Mouse (Mus musculus) brain, embryonic 14.5 days (tissue): ENCODE data around the gene Zfp456. TPM values are rescaled to one million over a fixed set of nuclear protein-coding genes. Genes with fewer than 3 reads are reported as not detected.

Experiments used
- DNase-seq: peaks from one replicate; pipeline ENCODE4 v3.0.0-alpha.2; 2011; ENCODE audit warnings: low read depth
- CTCF ChIP-seq: fragments of 200-500 bp; IDR thresholded peaks from 2 replicates; pipeline ENCODE4 v1.5.1; 2012; ENCODE audit warnings: inconsistent platforms, mild to moderate bottlenecking, moderate library complexity, borderline replicate concordance; ENCODE audit not compliant: insufficient read depth, insufficient read length; ENCODE audit errors: extremely low read depth
- POLR2A ChIP-seq: fragments of 200-500 bp; IDR thresholded peaks from 2 replicates; pipeline ENCODE4 v1.6.1; 2012; ENCODE audit warnings: mild to moderate bottlenecking, inconsistent platforms, borderline replicate concordance; ENCODE audit not compliant: poor library complexity, insufficient read depth, insufficient read length, severe bottlenecking; ENCODE audit errors: extremely low read depth
- polyA plus RNA-seq: library from polyadenylated mRNA; depleted of rRNA; stranded (reverse); fragments of >200 nt; gene quantifications from 2 replicates; pipeline ENCODE4 v1.2.3, GENCODE M21; 2012; rRNA removed

Zfp456 gene
- polyA plus RNA-seq, 1 experiment = 0.42 TPM

GRCm38 (mm10) chr13:67343422-67343821 lies 32.2 kb downstream of the Zfp456 start:
- TF ChIP-seq CTCF = no peak
- no peak for TF ChIP-seq POLR2A
- DNase-seq = no peak

- peak; percentile 4 for DNase-seq
- TF ChIP-seq POLR2A = no peak
- TF ChIP-seq CTCF = no peak
These were observed 42.7 kb downstream of the Zfp456 start for GRCm38 (mm10) chr13:67332877-67333276.

- no peak for TF ChIP-seq POLR2A
- TF ChIP-seq CTCF = peak; percentile 58; the same call in 1 of the 2 replicates
- DNase-seq = peak; percentile 93
These were observed 43.4 kb downstream of the Zfp456 start, which contains the start of gene Zfp595 for GRCm38 (mm10) chr13:67332019-67332724. TSS of gene Zfp595 (minus strand) at chr13:67332570.

Other genes with a start within 250 kb of the Zfp456 start
- 3.8 and 4.2 TPM in 2 replicates for gene Rsl1, start 202.6 kb downstream of the Zfp456 start, polyA plus RNA-seq
- 1.4 and 1.6 TPM in 2 replicates for gene Zfp455, start 181.3 kb downstream of the Zfp456 start, polyA plus RNA-seq
- 3.6 and 5.3 TPM in 2 replicates for gene Zfp458, start 97.3 kb downstream of the Zfp456 start, polyA plus RNA-seq
- 1.8 and 2.6 TPM in 2 replicates for gene Zfp457, start 69.3 kb downstream of the Zfp456 start, polyA plus RNA-seq
- 2.2 and 2.3 TPM in 2 replicates for gene Zfp595, start 43.2 kb downstream of the Zfp456 start, polyA plus RNA-seq
- 0.30 TPM in 1 of 2 replicates, not detected in the other for gene Gm28044, start 15.3 kb downstream of the Zfp456 start, polyA plus RNA-seq
- gene Zfp953, start 15.2 kb downstream of the Zfp456 start, polyA plus RNA-seq = 0.66 and 0.70 TPM in 2 replicates
- gene Gm28041, start 77 bp downstream of the Zfp456 start, polyA plus RNA-seq = not detected in 2 replicates
- gene Zfp429, start 24.0 kb upstream of the Zfp456 start, polyA plus RNA-seq = 3.4 and 4.0 TPM in 2 replicates
- gene Zfp459, start 45.6 kb upstream of the Zfp456 start, polyA plus RNA-seq = 0.59 TPM in 2 replicates
- gene Zfp874a, start 75.8 kb upstream of the Zfp456 start, polyA plus RNA-seq = 3.1 and 3.3 TPM in 2 replicates
- gene Zfp874b, start 108.4 kb upstream of the Zfp456 start, polyA plus RNA-seq = 2.9 and 3.3 TPM in 2 replicates
- gene Zfp58, start 124.7 kb upstream of the Zfp456 start, polyA plus RNA-seq = 5.4 and 5.6 TPM in 2 replicates
- not detected in 2 replicates for gene Gm26965, start 150.3 kb upstream of the Zfp456 start, polyA plus RNA-seq
- 23.7 and 25.7 TPM in 2 replicates for gene Zfp87, start 150.4 kb upstream of the Zfp456 start, polyA plus RNA-seq
- gene Zfp748, start 178.0 kb upstream of the Zfp456 start, polyA plus RNA-seq = 8.5 and 9.0 TPM in 2 replicates
- 2.7 and 3.3 TPM in 2 replicates for gene Zfp729b, start 233.9 kb upstream of the Zfp456 start, polyA plus RNA-seq